Mouse (Mus musculus) testis, adult 2 months (tissue): ENCODE measurements around the gene Pou3f3.

Source experiments
- CTCF ChIP-seq: fragments of 200-500 bp; IDR thresholded peaks from 2 replicates; pipeline ENCODE4 v1.5.1; 2012; ENCODE audit warnings: low read depth, mild to moderate bottlenecking, inconsistent platforms, low read length, moderate library complexity; ENCODE audit not compliant: control insufficient read depth, insufficient read depth, insufficient replicate concordance
- POLR2A ChIP-seq: fragments of 200-500 bp; IDR thresholded peaks from 2 replicates; pipeline ENCODE4 v1.6.1; 2012; ENCODE audit warnings: low read depth, mild to moderate bottlenecking, inconsistent platforms, low read length, moderate library complexity; ENCODE audit not compliant: control insufficient read depth

DNA sequence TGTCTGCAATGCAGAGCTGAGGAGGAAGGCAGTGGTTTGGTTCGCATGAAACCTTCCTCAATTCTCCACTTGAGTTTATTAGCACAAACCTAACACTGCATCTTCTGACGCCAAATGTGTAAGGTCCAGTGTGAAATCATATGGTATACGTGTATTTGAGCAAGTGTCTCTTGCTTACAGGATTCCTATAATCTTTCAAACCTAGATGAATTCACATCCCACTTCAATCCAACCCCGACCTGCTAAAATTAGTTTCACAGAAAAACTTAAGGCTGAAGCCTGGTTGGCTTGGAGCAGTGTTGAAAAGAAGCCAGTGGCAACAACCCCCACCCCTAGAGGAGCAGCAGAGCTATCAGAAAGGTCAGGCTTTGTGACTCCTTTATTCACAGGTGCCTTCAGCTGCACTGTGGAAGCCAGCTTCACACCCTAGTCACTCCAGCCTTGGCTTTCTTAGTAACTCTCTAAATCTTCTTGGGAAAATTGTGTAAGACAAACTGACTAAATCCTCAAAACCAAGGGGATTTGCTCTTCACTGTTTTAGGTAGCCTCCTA, 5.5 kb upstream of the Pou3f3 start:
- TF ChIP-seq CTCF (no peak), POLR2A (no peak)
